ENCODE assay signal across 29 mouse cellular contexts in genomic region chr4:22110400-22110799, GRCm38 (mm10).
DNase-seq lines count a peak whose midpoint lies in the region; ATAC-seq lines count a peak whose summit lies in the region.
"Had no signal": no experiment of that assay in that cellular context is flagged by ENCODE, and none has a peak within 500 bp of the region (broad histone marks: within the 10 kb centered on the region; RNA-seq: fewer than 3 reads in every experiment).

No protein-coding gene starts in this region.

- DNase-seq in heart, adult 8-10 months (ENCODE audit: low spot score): no peak
- DNase-seq in midbrain, embryonic 14.5 days: no peak
- peak; percentile 14 for DNase-seq in retina, postnatal 1 day
- DNase-seq in frontal cortex, postnatal 10 days (ENCODE audit: low spot score in 2 of 2): no peak
- DNase-seq in left cerebral cortex, adult 11 months (ENCODE audit: low spot score): no peak
- DNase-seq: adrenal gland, postnatal 14 days; cerebellum, adult 11-12 months; cerebellum, adult 9-11 months; embryo, embryonic 11 days; gastrocnemius, postnatal 25 days; heart, adult 18-20 months; heart, postnatal 14 days; kidney, adult 11 months; kidney, postnatal 25 days; liver, embryonic 13.5 days; lung, adult 18-20 months; lung, postnatal 4 days had no signal

- H3K36me3 ChIP-seq in heart, embryonic 16.5 days (ENCODE audit: control insufficient read depth, insufficient read depth): no peaks in the 10 kb centered on the region
- H3K36me3 ChIP-seq in forebrain, embryonic 15.5 days: no peaks in the 10 kb centered on the region
- no peaks in the 10 kb centered on the region for H3K36me3 ChIP-seq in midbrain, embryonic 14.5 days (ENCODE audit: control insufficient read depth, insufficient read depth, low read length)
- H3K36me3 ChIP-seq: embryonic facial prominence, embryonic 12.5 days; heart, embryonic 12.5 days; hindbrain, embryonic 10.5 days; hindbrain, embryonic 15.5 days; kidney, embryonic 15.5 days; liver, embryonic 13.5 days; neural tube, embryonic 12.5 days had no signal

- no peaks in the 10 kb centered on the region for H3K27me3 ChIP-seq in heart, embryonic 16.5 days (ENCODE audit: control insufficient read depth, insufficient read depth, low read length)
- no peaks in the 10 kb centered on the region for H3K27me3 ChIP-seq in forebrain, embryonic 15.5 days
- no peaks in the 10 kb centered on the region for H3K27me3 ChIP-seq in midbrain, embryonic 14.5 days (ENCODE audit: control insufficient read depth, insufficient read depth, low read length)
- H3K27me3 ChIP-seq: embryonic facial prominence, embryonic 12.5 days; heart, embryonic 12.5 days; hindbrain, embryonic 15.5 days; kidney, embryonic 15.5 days; liver, embryonic 13.5 days; neural tube, embryonic 12.5 days had no signal

- no peak overlapping the region for H3K4me3 ChIP-seq in heart, embryonic 16.5 days (ENCODE audit: low read length)
- H3K4me3 ChIP-seq in forebrain, embryonic 15.5 days: no peak overlapping the region
- H3K4me3 ChIP-seq in midbrain, embryonic 14.5 days (replicated peaks; ENCODE audit: low read depth, low read length): no peak overlapping the region
- H3K4me3 ChIP-seq: embryonic facial prominence, embryonic 12.5 days; heart, embryonic 12.5 days; hindbrain, embryonic 10.5 days; hindbrain, embryonic 15.5 days; kidney, embryonic 15.5 days; left cerebral cortex, adult 2 months; liver, embryonic 13.5 days; neural tube, embryonic 12.5 days had no signal

- no peak overlapping the region for H3K9ac ChIP-seq in heart, embryonic 16.5 days (ENCODE audit: low read length)
- H3K9ac ChIP-seq in forebrain, embryonic 15.5 days (replicated peaks): no peak overlapping the region
- no peak overlapping the region for H3K9ac ChIP-seq in midbrain, embryonic 14.5 days (replicated peaks; ENCODE audit: low read length)
- H3K9ac ChIP-seq: embryonic facial prominence, embryonic 12.5 days; heart, embryonic 12.5 days; hindbrain, embryonic 15.5 days; kidney, embryonic 15.5 days; liver, embryonic 13.5 days; neural tube, embryonic 12.5 days had no signal

- no peak overlapping the region for H3K27ac ChIP-seq in heart, embryonic 16.5 days (ENCODE audit: low read length)
- no peak overlapping the region for H3K27ac ChIP-seq in forebrain, embryonic 15.5 days (replicated peaks)
- 0 out of 2 replicates have a peak overlapping the region, but pooled peaks have one; percentile 26 for H3K27ac ChIP-seq in midbrain, embryonic 14.5 days (replicated peaks; ENCODE audit: low read depth, low read length)
- H3K27ac ChIP-seq: embryonic facial prominence, embryonic 12.5 days; hindbrain, embryonic 15.5 days; kidney, embryonic 15.5 days; left cerebral cortex, adult 2 months; liver, embryonic 13.5 days; neural tube, embryonic 12.5 days had no signal

- H3K4me2 ChIP-seq in heart, embryonic 16.5 days (ENCODE audit: low read depth, low read length): peak overlapping the region; percentile 17; the same call in 1 of the 2 replicates
- H3K4me2 ChIP-seq in forebrain, embryonic 15.5 days (replicated peaks): peak overlapping the region; percentile 6; the same call in 1 of the 2 replicates
- H3K4me2 ChIP-seq in midbrain, embryonic 14.5 days (ENCODE audit: low read length): 0 out of 2 replicates have a peak overlapping the region, but pooled peaks have one; percentile 22
- H3K4me2 ChIP-seq: embryonic facial prominence, embryonic 12.5 days; hindbrain, embryonic 15.5 days; kidney, embryonic 15.5 days; liver, embryonic 13.5 days; neural tube, embryonic 12.5 days had no signal

- no peaks in the 10 kb centered on the region; the same call in 1 of the 2 replicates for H3K4me1 ChIP-seq in heart, embryonic 16.5 days (ENCODE audit: control insufficient read depth, insufficient read depth, low read length)
- H3K4me1 ChIP-seq in forebrain, embryonic 15.5 days: peaks cover 20% of the 10 kb centered on the region; the same call in 1 of the 2 replicates
- H3K4me1 ChIP-seq in midbrain, embryonic 14.5 days (ENCODE audit: control insufficient read depth, insufficient read depth, low read length): peaks cover 26% of the 10 kb centered on the region
- H3K4me1 ChIP-seq: embryonic facial prominence, embryonic 12.5 days; liver, embryonic 13.5 days; neural tube, embryonic 12.5 days had no signal

- ATAC-seq in heart, embryonic 16.5 days (replicated peaks; ENCODE audit: extremely low read depth, insufficient read depth, low FRiP score): no peak
- peak; percentile 49; the same call in 1 of the 2 replicates for ATAC-seq in forebrain, embryonic 15.5 days (replicated peaks)
- no peak for ATAC-seq in midbrain, embryonic 14.5 days (ENCODE audit: low FRiP score, low TSS enrichment)
- ATAC-seq: CD4-positive, CD25-positive, alpha-beta regulatory T cell, adult 4 months; inflammation-experienced regulatory T-cells, adult 6 months; lung, postnatal 0 days had no signal

- WGBS in heart, embryonic 16.5 days: 31% methylated on average over 8 of the region's 8 CpGs
- 13% methylated on average over 8 of the region's 8 CpGs for WGBS in forebrain, embryonic 15.5 days
- WGBS in midbrain, embryonic 14.5 days: 20% methylated on average over 8 of the region's 8 CpGs

- no peaks in the 10 kb centered on the region for H3K9me3 ChIP-seq in heart, embryonic 16.5 days (replicated peaks; ENCODE audit: control insufficient read depth, low read length)
- no peaks in the 10 kb centered on the region for H3K9me3 ChIP-seq in forebrain, embryonic 15.5 days
- no peaks in the 10 kb centered on the region for H3K9me3 ChIP-seq in midbrain, embryonic 14.5 days (ENCODE audit: control insufficient read depth, low read length)
- H3K9me3 ChIP-seq: embryonic facial prominence, embryonic 12.5 days; heart, embryonic 12.5 days; hindbrain, embryonic 10.5 days; hindbrain, embryonic 15.5 days; kidney, embryonic 15.5 days; liver, embryonic 13.5 days; neural tube, embryonic 12.5 days had no signal
